Mouse (Mus musculus) megakaryocyte, embryonic 14.5 days (primary cell): Measurements from ENCODE around the gene Plg. TPM values are rescaled to one million over a fixed set of nuclear protein-coding genes. Genes with fewer than 3 reads are reported as not detected.

ENCODE experiments used
- H3K27me3 ChIP-seq: replicated peaks from 2 replicates; pipeline ENCODE3; 2012; ENCODE audit warnings: inconsistent platforms
- H3K36me3 ChIP-seq: replicated peaks from 2 replicates; pipeline ENCODE3; 2012; ENCODE audit warnings: low read length, inconsistent platforms, mixed read lengths
- H3K4me1 ChIP-seq: 2 replicates; pipeline ENCODE4 v1.6.1; 2012; ENCODE audit warnings: inconsistent platforms
- H3K4me3 ChIP-seq: replicated peaks from 2 replicates; pipeline ENCODE3; 2012; ENCODE audit warnings: moderate library complexity, mild to moderate bottlenecking, inconsistent platforms
- H3K9me3 ChIP-seq: 2 replicates; pipeline ENCODE4 v1.6.1; 2012; ENCODE audit warnings: inconsistent platforms
- FLI1 ChIP-seq: IDR thresholded peaks from 2 replicates; pipeline ENCODE4 v1.6.1; 2012; ENCODE audit warnings: low read length, inconsistent platforms, mixed read lengths
- GATA1 ChIP-seq: IDR thresholded peaks from 3 replicates; pipeline ENCODE4 v1.6.1; 2012; ENCODE audit warnings: mixed read lengths, low read length, inconsistent platforms, borderline replicate concordance
- polyA plus RNA-seq: library from polyadenylated mRNA; stranded (reverse); fragments of >175 nt; gene quantifications from 2 replicates; pipeline ENCODE4 v1.2.3, GENCODE M21; 2012; ENCODE audit warnings: low replicate concordance; ENCODE audit not compliant: insufficient read depth

Gene Plg
- polyA plus RNA-seq, 1 experiment: not detected

- Histone ChIP-seq H3K27me3 (peaks cover 72% of the 10 kb centered on the region), H3K36me3 (no peaks in the 10 kb centered on the region)
- no peak for TF ChIP-seq FLI1
- TF ChIP-seq GATA1: no peak
Observed at GRCm38 (mm10) chr17:12382531-12382930, 4.1 kb downstream of the Plg start.

GRCm38 (mm10) chr17:12385049-12385794, 6.8 kb downstream of the Plg start:
- Histone ChIP-seq H3K27me3 (peaks cover 80% of the 10 kb centered on the region), H3K9me3 (peaks cover 24% of the 10 kb centered on the region), H3K4me1 (0 out of 2 replicates have a peak, but pooled peaks cover 6% of the 10 kb centered on the region), H3K36me3 (no peaks in the 10 kb centered on the region), H3K4me3 (no peak overlapping the region)
- TF ChIP-seq FLI1 (no peak), GATA1 (no peak)

More at GRCm38 (mm10) chr17:12382531-12382930, 4.1 kb downstream of the Plg start:
- Histone ChIP-seq H3K4me3 (no peak overlapping the region), H3K9me3 (no peaks in the 10 kb centered on the region), H3K4me1 (0 out of 2 replicates have a peak, but pooled peaks cover 6% of the 10 kb centered on the region)

GRCm38 (mm10) chr17:12387781-12388180, 9.4 kb downstream of the Plg start:
- no peak overlapping the region for H3K4me3 ChIP-seq
- H3K9me3 ChIP-seq: peaks cover 24% of the 10 kb centered on the region
- H3K36me3 ChIP-seq: no peaks in the 10 kb centered on the region
- H3K27me3 ChIP-seq: peaks cover 84% of the 10 kb centered on the region
- TF ChIP-seq GATA1: no peak
- no peak for TF ChIP-seq FLI1
- H3K4me1 ChIP-seq: 0 out of 2 replicates have a peak, but pooled peaks cover 6% of the 10 kb centered on the region

DNA sequence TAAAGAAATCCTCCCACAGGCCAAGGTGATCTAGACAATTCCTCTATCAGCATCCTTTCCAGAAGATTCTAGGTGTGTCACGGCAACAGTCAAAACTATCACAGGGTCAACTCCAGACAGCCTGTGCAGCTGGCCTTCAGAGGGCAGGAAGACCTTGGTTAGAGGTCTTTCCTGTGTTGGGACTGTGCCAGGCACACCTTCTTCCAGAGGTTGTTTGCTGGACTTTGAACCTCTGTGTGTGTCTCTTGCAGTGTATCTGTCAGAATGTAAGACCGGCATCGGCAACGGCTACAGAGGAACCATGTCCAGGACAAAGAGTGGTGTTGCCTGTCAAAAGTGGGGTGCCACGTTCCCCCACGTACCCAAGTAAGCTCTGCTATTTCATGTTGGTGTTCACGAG, 9.8 kb downstream of the Plg start:
- H3K27me3 ChIP-seq: peaks cover 83% of the 10 kb centered on the region
- TF ChIP-seq GATA1 (no peak), FLI1 (no peak)
- H3K9me3 ChIP-seq: peaks cover 24% of the 10 kb centered on the region
- 0 out of 2 replicates have a peak, but pooled peaks cover 6% of the 10 kb centered on the region for H3K4me1 ChIP-seq
- no peak overlapping the region for H3K4me3 ChIP-seq
- H3K36me3 ChIP-seq: no peaks in the 10 kb centered on the region

GRCm38 (mm10) chr17:12396163-12396677, 17.8 kb downstream of the Plg start:
- Histone ChIP-seq H3K4me3 (no peak overlapping the region), H3K36me3 (no peaks in the 10 kb centered on the region), H3K4me1 (no peaks in the 10 kb centered on the region), H3K9me3 (no peaks in the 10 kb centered on the region), H3K27me3 (peaks cover 72% of the 10 kb centered on the region)
- TF ChIP-seq GATA1: no peak
- TF ChIP-seq FLI1: no peak

GRCm38 (mm10) chr17:12403420-12403819, 25.0 kb downstream of the Plg start:
- TF ChIP-seq GATA1: no peak
- TF ChIP-seq FLI1: no peak
- peaks cover 63% of the 10 kb centered on the region for H3K27me3 ChIP-seq
- peaks cover 22% of the 10 kb centered on the region for H3K9me3 ChIP-seq
- no peak overlapping the region for H3K4me3 ChIP-seq
- peaks cover 11% of the 10 kb centered on the region for H3K4me1 ChIP-seq
- no peaks in the 10 kb centered on the region for H3K36me3 ChIP-seq

DNA sequence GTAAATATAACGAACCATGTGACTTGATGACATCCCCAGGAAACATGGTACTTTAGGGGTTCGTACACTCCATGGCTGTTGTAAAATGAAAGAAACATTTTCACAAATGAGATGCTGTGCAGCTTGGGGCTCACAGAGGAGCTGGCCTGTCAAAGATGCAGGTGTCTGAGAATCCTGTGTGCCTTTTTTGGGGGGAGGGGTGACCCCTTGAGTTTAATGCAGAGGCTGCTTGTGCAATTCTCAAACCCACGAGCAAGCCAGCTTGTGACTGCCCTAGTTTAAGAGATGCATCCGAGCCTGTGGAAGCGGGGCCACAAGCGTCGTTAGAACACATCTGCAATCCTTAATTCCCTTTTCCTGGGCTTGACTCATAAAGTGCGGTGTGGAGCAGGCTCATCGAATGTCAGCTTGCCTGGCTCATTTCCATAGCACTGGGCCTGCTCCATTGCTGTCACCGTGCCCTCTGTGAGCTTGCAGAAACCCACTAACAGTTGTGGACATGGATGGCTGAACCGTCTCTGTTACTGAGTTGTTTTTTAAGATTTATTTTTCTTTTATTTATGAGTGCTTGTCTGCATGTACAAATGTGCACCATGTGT, 31.0 kb downstream of the Plg start:
- H3K9me3 ChIP-seq: peaks cover 20% of the 10 kb centered on the region
- no peak for TF ChIP-seq FLI1
- no peak for TF ChIP-seq GATA1

GRCm38 (mm10) chr17:12412181-12412890, 33.9 kb downstream of the Plg start:
- Histone ChIP-seq H3K27me3 (peaks cover 63% of the 10 kb centered on the region), H3K9me3 (peaks cover 7% of the 10 kb centered on the region; the same call in 1 of the 2 replicates)
- TF ChIP-seq GATA1 (no peak), FLI1 (no peak)

More for the DNA sequence above, 31.0 kb downstream of the Plg start:
- Histone ChIP-seq H3K27me3 (peaks cover 79% of the 10 kb centered on the region), H3K36me3 (no peaks in the 10 kb centered on the region), H3K4me3 (no peak overlapping the region), H3K4me1 (no peaks in the 10 kb centered on the region)

DNA sequence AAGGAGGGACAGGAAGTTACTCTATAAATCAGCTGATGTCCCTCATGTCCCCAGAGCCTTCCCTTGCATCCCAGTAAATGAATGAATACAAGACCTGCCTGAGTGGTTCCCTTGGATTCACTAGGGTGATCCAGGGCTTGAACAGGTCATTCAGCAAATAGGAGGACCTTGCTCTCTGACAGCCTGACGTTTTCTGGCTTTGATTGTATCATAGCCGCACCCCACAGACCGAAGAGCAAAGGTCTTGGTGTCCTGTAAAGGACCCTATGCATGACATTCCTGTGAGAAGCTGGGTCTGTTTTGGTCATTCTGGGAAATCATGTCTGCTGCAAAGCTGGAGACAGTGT, 34.5 kb downstream of the Plg start:
- Histone ChIP-seq H3K9me3 (peaks cover 1% of the 10 kb centered on the region; the same call in 1 of the 2 replicates), H3K4me1 (peaks cover 12% of the 10 kb centered on the region; the same call in 1 of the 2 replicates), H3K4me3 (no peak overlapping the region), H3K27me3 (peaks cover 58% of the 10 kb centered on the region), H3K36me3 (peaks cover 1% of the 10 kb centered on the region)
- TF ChIP-seq FLI1 (no peak), GATA1 (no peak)

More at GRCm38 (mm10) chr17:12412181-12412890, 33.9 kb downstream of the Plg start:
- Histone ChIP-seq H3K36me3 (no peaks in the 10 kb centered on the region), H3K4me1 (peaks cover 10% of the 10 kb centered on the region; the same call in 1 of the 2 replicates), H3K4me3 (no peak overlapping the region)
